Mouse (Mus musculus): Measurements from ENCODE around the gene Ttll12. TPM values are rescaled to one million over a fixed set of nuclear protein-coding genes. Genes with fewer than 3 reads are reported as not detected.

The Ttll12 gene
- polyA plus RNA-seq, 1 experiment from 2014 or later, result 47.2 TPM

DNA sequence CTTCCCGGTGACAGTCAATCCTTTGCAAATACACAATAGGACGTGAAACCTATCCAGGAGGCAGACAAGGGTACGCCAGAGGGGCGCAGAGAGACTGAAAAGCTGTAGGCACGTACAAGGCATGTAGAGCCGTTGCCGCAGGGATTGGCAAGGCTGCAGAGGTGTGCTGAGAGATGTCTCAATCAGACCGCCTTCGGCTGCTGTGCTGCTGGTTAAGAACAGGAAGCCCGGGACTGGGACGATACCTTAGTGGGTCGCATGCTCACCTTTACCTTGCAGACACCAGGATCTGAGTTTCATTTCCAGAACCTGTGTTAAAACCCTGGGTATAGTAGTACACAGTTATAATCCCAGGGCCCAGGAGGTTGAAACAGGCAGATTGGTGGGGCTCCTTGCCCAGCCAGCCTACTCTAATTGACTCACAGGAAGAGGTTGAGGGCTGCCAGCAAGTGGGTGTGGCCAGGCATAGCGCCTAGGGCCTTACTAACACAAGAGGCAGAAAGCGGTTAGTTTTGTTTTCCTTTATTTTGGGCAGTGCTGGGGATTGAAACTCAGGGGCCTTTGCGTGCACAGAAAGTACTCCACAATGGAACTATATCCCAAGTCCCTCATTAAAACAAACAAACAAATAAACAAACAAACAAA lies 32.2 kb downstream of the Ttll12 start:
- Histone ChIP-seq H3K4me3 (replicated peaks) (peak overlapping the region; percentile 77), H3K36me3 (no peaks in the 10 kb centered on the region), H3K4me2 (peak overlapping the region; percentile 86), H3K9ac (peak overlapping the region; percentile 88), H3K9me3 (replicated peaks) (no peaks in the 10 kb centered on the region), H3K27ac (peak overlapping the region; percentile 96), H3K27me3 (no peaks in the 10 kb centered on the region), H3K4me1 (replicated peaks) (peaks cover 65% of the 10 kb centered on the region)
- DNase-seq (peak; percentile 65), ATAC-seq (ENCODE audit: low read depth) (peak; percentile 42)
- WGBS (ENCODE audit: insufficient replicate concordance), result 21% methylated on average over 15 of the region's 15 CpGs

DNA sequence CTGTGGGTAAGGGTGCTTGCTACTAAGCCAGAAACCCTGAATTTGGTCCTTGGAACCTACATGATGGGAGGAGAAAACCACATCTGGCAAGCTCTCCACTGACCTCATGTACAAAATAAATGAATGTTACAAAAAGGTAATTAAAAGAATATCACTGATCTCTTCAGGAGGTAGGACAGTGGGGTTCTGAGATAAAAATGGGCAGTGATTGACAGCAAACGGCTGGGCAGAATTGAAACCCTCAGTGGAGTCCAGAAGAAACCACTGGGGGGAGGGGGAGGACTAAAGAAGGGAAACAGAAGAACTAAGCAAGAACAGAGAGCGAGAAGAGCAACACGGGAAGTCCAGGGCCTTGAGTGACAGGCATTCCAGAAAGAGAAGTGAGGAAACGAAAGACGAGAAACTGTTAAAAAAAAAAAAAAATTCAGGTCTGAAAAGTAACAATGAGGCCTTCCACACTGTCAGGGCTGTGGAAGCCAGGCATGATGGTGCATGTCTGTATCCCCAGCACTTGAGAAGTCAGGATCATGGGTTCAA lies 33.9 kb downstream of the Ttll12 start:
- DNase-seq (no peak), ATAC-seq (ENCODE audit: low read depth) (no peak)
- H3K4me2 ChIP-seq, result no peak overlapping the region
- no peak overlapping the region for H3K4me3 ChIP-seq (replicated peaks)
- no peaks in the 10 kb centered on the region for H3K9me3 ChIP-seq (replicated peaks)
- H3K36me3 ChIP-seq, result no peaks in the 10 kb centered on the region
- peaks cover 50% of the 10 kb centered on the region for H3K4me1 ChIP-seq (replicated peaks)
- 23% methylated on average over 5 of the region's 5 CpGs for WGBS (ENCODE audit: insufficient replicate concordance)
- no peaks in the 10 kb centered on the region for H3K27me3 ChIP-seq
- 0 out of 2 replicates have a peak overlapping the region, but pooled peaks have one; percentile 23 for H3K27ac ChIP-seq
- no peak overlapping the region for H3K9ac ChIP-seq

DNA sequence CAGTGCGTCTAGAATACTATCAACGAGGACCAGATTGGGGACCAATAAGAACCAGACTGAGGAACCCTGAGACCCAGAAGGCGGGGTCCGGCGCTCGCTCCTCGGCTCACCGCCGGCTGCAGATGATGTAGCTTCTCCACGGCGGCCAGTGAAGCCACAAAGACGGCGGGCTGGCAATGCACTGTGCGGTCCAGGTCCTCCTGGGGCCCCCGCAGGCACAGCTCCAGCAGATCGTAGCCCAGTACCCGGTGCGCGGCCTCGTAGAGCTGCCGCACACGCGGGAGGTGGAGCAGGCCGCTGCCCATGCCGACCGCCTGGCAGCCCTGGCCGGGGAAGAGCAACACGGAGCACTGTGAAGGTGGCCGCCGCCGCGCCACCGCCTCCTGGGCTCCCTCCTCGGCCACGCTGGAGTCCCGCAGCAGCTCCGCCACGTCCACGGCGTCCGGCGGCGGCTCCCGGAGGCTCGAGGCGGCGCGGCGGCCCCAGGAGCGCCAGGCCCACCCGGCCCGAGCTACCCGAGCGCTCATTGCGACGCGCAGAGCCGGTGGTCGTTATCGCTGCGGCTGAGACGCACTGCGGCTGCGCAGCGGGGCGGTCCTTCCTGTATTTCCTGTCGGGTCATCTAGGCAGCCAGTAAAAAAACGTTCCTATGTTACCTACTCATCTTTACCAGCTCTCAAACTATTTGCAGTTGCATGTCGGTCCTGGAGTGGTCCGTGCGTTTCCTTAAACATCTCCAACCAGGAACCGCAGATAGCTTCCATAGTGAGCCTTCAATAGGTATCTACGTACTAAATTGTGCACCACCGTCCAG lies 39.6 kb downstream of the Ttll12 start:
- H3K27ac ChIP-seq, result peak overlapping the region; percentile 92
- under 1% methylated on average over 74 of the region's 74 CpGs for WGBS (ENCODE audit: insufficient replicate concordance)
- peaks cover 23% of the 10 kb centered on the region for H3K36me3 ChIP-seq
- peak; percentile 88 for ATAC-seq (ENCODE audit: low read depth)
- peak overlapping the region; percentile 94 for H3K4me2 ChIP-seq
- H3K9me3 ChIP-seq (replicated peaks), result no peaks in the 10 kb centered on the region
- no peaks in the 10 kb centered on the region for H3K27me3 ChIP-seq
- peaks cover 17% of the 10 kb centered on the region for H3K4me1 ChIP-seq (replicated peaks)
- DNase-seq, result peak; percentile 87
- peak overlapping the region; percentile 95 for H3K9ac ChIP-seq
- H3K4me3 ChIP-seq (replicated peaks), result peak overlapping the region; percentile 88

DNA sequence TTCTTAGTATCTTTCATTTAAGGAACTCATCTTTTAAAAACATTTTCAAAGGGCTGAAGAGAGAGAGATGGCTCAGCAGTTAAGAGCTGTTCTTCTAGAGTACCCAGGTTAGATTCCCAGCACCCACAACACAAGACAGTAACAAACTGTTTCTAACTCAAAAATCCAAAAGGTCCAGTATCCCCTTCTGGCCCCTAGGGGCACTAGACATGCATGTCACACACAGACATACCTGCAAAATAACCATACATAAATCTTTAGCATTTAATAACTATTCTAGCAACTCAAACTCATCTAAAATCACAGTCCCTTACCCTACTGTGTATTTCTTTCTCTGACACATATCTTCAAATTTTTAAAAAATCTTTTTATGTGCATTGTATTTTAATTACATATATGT lies 41.1 kb downstream of the Ttll12 start:
- Histone ChIP-seq H3K36me3 (peaks cover 37% of the 10 kb centered on the region), H3K4me2 (no peak overlapping the region), H3K27ac (no peak overlapping the region), H3K4me1 (replicated peaks) (peaks cover 17% of the 10 kb centered on the region), H3K9me3 (replicated peaks) (no peaks in the 10 kb centered on the region), H3K9ac (no peak overlapping the region), H3K27me3 (no peaks in the 10 kb centered on the region), H3K4me3 (replicated peaks) (no peak overlapping the region)
- DNase-seq (no peak), ATAC-seq (ENCODE audit: low read depth) (no peak)

DNA sequence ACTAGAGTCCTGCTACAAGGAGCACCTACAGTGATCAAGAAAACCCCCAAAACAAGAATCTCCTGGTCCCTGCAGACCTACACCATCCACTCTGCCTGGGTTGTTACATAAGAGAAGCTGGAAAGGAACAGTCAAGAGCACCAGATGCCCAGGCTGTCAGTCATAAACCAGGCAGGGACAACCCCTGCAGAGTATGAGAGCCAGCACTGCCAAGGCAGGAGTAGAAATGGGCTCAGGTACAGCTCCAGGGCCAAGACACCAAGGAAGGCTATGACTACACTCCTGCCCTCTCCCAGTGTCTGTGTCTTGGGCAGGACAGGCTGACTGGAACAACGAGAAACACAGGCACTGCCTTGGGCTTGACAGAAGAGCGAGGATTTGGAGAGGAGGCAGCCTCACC lies 44.8 kb downstream of the Ttll12 start:
- no peak for DNase-seq
- Histone ChIP-seq H3K4me2 (no peak overlapping the region), H3K4me1 (replicated peaks) (peaks cover 11% of the 10 kb centered on the region), H3K4me3 (replicated peaks) (no peak overlapping the region), H3K9me3 (replicated peaks) (no peaks in the 10 kb centered on the region), H3K27ac (no peak overlapping the region), H3K36me3 (peaks cover 69% of the 10 kb centered on the region), H3K27me3 (no peaks in the 10 kb centered on the region), H3K9ac (no peak overlapping the region)
- WGBS (ENCODE audit: insufficient replicate concordance), result 75% methylated on average over 2 of the region's 2 CpGs
- ATAC-seq (ENCODE audit: low read depth), result no peak

DNA sequence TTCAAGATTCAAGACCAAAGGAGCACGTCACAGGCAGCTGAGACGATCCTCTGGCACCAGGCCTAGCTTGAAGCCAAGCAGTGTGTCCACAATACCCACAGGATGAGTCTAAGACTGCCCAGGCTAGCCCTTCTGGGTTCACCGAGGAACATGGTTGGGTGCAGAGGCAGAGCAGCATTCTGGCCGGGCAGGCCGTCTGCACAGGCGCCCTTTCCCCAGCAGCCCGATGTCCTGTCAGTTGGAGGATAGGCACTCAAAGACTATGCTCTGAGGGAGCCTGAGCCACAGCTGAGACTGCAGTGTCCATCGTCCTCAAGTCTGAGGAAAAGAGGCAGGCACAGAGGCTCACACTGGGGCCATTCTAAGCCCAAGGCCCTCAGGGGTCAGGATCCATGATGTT lies 47.8 kb downstream of the Ttll12 start:
- DNase-seq (no peak), ATAC-seq (ENCODE audit: low read depth) (no peak)
- H3K4me1 ChIP-seq (replicated peaks), result no peaks in the 10 kb centered on the region
- no peak overlapping the region for H3K4me3 ChIP-seq (replicated peaks)
- H3K4me2 ChIP-seq, result no peak overlapping the region
- H3K27ac ChIP-seq, result no peak overlapping the region
- no peaks in the 10 kb centered on the region for H3K27me3 ChIP-seq
- H3K9ac ChIP-seq, result no peak overlapping the region
- H3K9me3 ChIP-seq (replicated peaks), result no peaks in the 10 kb centered on the region
- 87% methylated on average over 8 of the region's 8 CpGs for WGBS (ENCODE audit: insufficient replicate concordance)
- peaks cover 60% of the 10 kb centered on the region for H3K36me3 ChIP-seq

DNA sequence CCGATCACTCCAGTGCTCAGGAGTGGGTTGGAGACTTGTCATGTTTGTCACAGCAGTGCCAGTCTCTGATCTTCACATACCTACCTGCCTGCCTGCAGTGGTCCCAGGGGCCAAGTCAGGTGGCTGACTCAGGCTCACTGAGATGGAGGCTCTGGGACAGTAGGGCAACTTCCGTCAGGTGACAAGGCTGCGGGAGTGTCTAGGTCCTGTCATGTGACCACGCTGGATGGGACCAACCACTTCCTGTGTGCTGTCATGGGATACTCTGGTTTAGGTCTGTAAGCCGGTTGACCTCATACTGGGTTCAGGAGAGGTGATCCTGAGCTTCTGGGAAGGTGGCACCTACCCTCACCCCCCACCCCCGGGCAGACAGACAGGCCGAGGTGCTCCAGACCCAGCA lies 48.9 kb downstream of the Ttll12 start:
- WGBS (ENCODE audit: insufficient replicate concordance), result 79% methylated on average over 7 of the region's 7 CpGs
- Histone ChIP-seq H3K27me3 (no peaks in the 10 kb centered on the region), H3K4me2 (no peak overlapping the region), H3K9me3 (replicated peaks) (no peaks in the 10 kb centered on the region), H3K9ac (no peak overlapping the region), H3K36me3 (peaks cover 51% of the 10 kb centered on the region), H3K27ac (no peak overlapping the region), H3K4me1 (replicated peaks) (no peaks in the 10 kb centered on the region), H3K4me3 (replicated peaks) (no peak overlapping the region)
- DNase-seq (no peak), ATAC-seq (ENCODE audit: low read depth) (no peak)

DNA sequence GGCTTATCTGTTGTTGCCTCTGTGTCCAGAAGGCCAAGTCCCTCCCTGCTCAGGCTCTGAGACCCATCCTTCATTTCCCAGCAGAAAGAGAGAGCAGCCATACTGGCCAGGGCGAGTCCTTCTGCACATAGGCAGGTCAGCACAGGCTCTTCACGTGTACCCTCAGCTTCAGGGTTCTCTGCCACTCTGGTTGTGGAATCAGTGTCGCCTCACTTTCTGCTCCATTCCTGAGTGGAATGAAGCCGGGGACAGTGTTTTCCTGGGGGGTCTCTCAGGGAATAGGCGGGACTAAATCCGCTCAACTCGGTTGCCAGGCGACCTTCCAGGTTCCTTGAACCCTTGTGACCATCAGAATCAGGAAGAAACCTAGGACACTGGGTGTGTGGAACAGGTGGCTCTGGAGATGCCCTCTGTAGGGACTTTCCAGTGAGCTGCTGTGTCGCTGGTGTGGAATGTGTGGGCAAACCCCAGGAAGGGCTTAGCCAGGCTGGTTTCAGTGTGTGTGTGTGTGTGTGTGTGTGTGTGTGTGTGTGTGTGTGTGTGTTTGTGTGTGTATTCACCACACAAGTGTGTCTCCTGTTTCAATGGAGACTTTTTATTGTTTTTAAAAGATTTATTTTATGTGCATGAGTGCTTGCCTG lies 53.2 kb downstream of the Ttll12 start:
- DNase-seq (no peak), ATAC-seq (ENCODE audit: low read depth) (no peak)
- no peak overlapping the region for H3K4me3 ChIP-seq (replicated peaks)
- peaks cover 12% of the 10 kb centered on the region for H3K36me3 ChIP-seq
- H3K9me3 ChIP-seq (replicated peaks), result no peaks in the 10 kb centered on the region
- H3K27ac ChIP-seq, result no peak overlapping the region
- no peak overlapping the region for H3K4me2 ChIP-seq
- peaks cover 12% of the 10 kb centered on the region; the same call in 1 of the 2 replicates for H3K4me1 ChIP-seq (replicated peaks)
- WGBS (ENCODE audit: insufficient replicate concordance), result 60% methylated on average over 9 of the region's 9 CpGs
- H3K27me3 ChIP-seq, result no peaks in the 10 kb centered on the region
- H3K9ac ChIP-seq, result no peak overlapping the region

DNA sequence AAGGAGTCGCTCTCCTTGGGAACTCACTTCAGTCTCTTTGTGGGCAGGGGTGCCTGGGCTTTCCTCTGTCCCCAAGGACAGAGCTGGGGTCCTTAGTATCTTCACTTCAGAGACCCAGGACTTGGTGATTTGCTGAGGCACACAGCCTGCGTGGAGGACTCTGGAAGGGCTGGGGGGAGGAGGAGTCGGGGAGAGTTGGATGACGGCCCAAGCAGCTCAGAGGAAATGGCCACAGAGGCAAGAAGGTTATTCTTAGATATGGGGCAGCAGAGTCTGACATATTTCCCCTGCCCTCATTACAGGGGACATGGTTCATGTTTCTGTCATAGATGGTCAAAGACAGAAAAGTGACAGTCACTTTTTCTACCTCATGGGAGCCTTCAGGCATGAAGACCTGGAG lies 55.1 kb downstream of the Ttll12 start:
- no peak for DNase-seq
- no peaks in the 10 kb centered on the region for H3K36me3 ChIP-seq
- H3K9ac ChIP-seq, result no peak overlapping the region
- H3K27me3 ChIP-seq, result no peaks in the 10 kb centered on the region
- H3K4me3 ChIP-seq (replicated peaks), result no peak overlapping the region
- H3K9me3 ChIP-seq (replicated peaks), result no peaks in the 10 kb centered on the region
- H3K4me1 ChIP-seq (replicated peaks), result peaks cover 12% of the 10 kb centered on the region; the same call in 1 of the 2 replicates
- ATAC-seq (ENCODE audit: low read depth), result no peak
- WGBS (ENCODE audit: insufficient replicate concordance), result 38% methylated on average over 4 of the region's 4 CpGs
- no peak overlapping the region for H3K27ac ChIP-seq
- H3K4me2 ChIP-seq, result no peak overlapping the region

DNA sequence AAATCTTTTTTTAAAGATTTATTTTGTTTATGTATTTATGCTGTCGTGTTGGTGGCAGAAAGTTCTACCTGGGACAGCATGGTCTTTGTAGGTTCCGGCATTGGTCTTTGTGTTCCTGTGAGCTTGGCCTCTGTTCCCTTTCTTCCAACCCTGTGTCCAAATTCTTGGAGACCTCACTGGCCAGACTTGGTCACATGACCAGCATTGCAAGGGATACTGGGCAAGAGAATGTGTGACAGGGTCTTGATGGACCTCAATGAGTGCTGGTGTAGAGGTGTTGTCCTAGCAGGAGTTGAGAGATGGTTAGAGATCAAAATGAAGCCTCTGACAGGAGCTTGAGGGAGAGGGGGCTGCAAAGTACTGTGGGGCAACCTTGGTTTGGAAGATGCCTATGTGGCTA lies 56.1 kb downstream of the Ttll12 start:
- no peaks in the 10 kb centered on the region for H3K36me3 ChIP-seq
- H3K4me3 ChIP-seq (replicated peaks), result no peak overlapping the region
- no peak overlapping the region for H3K4me2 ChIP-seq
- no peak overlapping the region for H3K27ac ChIP-seq
- no peaks in the 10 kb centered on the region for H3K9me3 ChIP-seq (replicated peaks)
- H3K27me3 ChIP-seq, result no peaks in the 10 kb centered on the region
- peaks cover 12% of the 10 kb centered on the region; the same call in 1 of the 2 replicates for H3K4me1 ChIP-seq (replicated peaks)
- 72% methylated on average over 2 of the region's 2 CpGs for WGBS (ENCODE audit: insufficient replicate concordance)
- ATAC-seq (ENCODE audit: low read depth) (no peak), DNase-seq (no peak)
- no peak overlapping the region for H3K9ac ChIP-seq

DNA sequence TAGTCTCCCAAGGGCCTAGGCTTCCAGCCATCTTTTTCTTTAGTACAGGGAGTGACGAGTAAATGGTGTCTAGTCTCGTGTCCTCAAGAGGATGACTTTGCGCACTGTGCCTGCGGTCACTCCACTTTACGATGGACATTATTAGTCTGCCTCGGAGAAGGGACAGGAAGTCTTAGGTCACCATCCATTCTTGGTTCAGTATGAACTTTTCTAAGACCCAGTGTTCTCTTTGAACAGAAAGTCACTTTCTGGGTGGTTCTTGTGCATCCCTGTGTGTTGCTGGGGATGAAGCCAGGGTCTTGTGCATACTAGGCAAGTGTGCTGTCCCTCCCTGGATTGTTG lies 59.1 kb downstream of the Ttll12 start:
- Histone ChIP-seq H3K27me3 (peaks cover 9% of the 10 kb centered on the region), H3K36me3 (no peaks in the 10 kb centered on the region), H3K9me3 (replicated peaks) (no peaks in the 10 kb centered on the region), H3K4me3 (replicated peaks) (no peak overlapping the region), H3K27ac (no peak overlapping the region), H3K4me2 (no peak overlapping the region), H3K9ac (no peak overlapping the region), H3K4me1 (replicated peaks) (peaks cover 12% of the 10 kb centered on the region; the same call in 1 of the 2 replicates)
- 69% methylated on average over 6 of the region's 6 CpGs for WGBS (ENCODE audit: insufficient replicate concordance)
- ATAC-seq (ENCODE audit: low read depth), result no peak
- DNase-seq, result no peak
